Mouse (Mus musculus) intestine, embryonic 16.5 days (tissue): ENCODE measurements around the gene Tmem209. TPM values are rescaled to one million over a fixed set of nuclear protein-coding genes. Genes with fewer than 3 reads are reported as not detected.

Source experiments
- polyA plus RNA-seq: library from polyadenylated mRNA; unstranded; fragments of >200 nt; fragmentation: Nextera tagmentation; extraction: Ambion mirVana; gene quantifications from 2 replicates; pipeline ENCODE4 v1.2.1, GENCODE M21; 2015

Tmem209 gene
- polyA plus RNA-seq, 1 experiment from 2014 or later = 34.0 TPM

Other genes with a start within 250 kb of the Tmem209 start
- gene Ube2h, start 205.2 kb downstream of the Tmem209 start, polyA plus RNA-seq = 30.2 and 30.7 TPM in 2 replicates
- 38.0 and 38.8 TPM in 2 replicates for gene Zc3hc1, start 118.8 kb downstream of the Tmem209 start, polyA plus RNA-seq
- gene Klhdc10, start 107.9 kb downstream of the Tmem209 start, polyA plus RNA-seq = 10.0 and 11.6 TPM in 2 replicates
- not detected in 2 replicates for gene Ssmem1, start 66 bp upstream of the Tmem209 start, polyA plus RNA-seq
- gene Cpa2, start 31.8 kb upstream of the Tmem209 start, polyA plus RNA-seq = 399 and 443 TPM in 2 replicates
- gene Cpa4, start 58.6 kb upstream of the Tmem209 start, polyA plus RNA-seq = 0.39 and 0.58 TPM in 2 replicates
- not detected in 2 replicates for gene Cpa5, start 101.2 kb upstream of the Tmem209 start, polyA plus RNA-seq
- gene Cpa1, start 129.4 kb upstream of the Tmem209 start, polyA plus RNA-seq = 358 and 408 TPM in 2 replicates
- gene Cep41, start 184.0 kb upstream of the Tmem209 start, polyA plus RNA-seq = 6.2 and 6.6 TPM in 2 replicates
- 558 and 560 TPM in 2 replicates for gene Mest, start 213.8 kb upstream of the Tmem209 start, polyA plus RNA-seq